Mouse (Mus musculus): ENCODE measurements around the gene St6galnac5.
A peak's percentile ranks its signal among the peaks of the same experiment; 100 is the strongest.

St6galnac5 gene

DNA sequence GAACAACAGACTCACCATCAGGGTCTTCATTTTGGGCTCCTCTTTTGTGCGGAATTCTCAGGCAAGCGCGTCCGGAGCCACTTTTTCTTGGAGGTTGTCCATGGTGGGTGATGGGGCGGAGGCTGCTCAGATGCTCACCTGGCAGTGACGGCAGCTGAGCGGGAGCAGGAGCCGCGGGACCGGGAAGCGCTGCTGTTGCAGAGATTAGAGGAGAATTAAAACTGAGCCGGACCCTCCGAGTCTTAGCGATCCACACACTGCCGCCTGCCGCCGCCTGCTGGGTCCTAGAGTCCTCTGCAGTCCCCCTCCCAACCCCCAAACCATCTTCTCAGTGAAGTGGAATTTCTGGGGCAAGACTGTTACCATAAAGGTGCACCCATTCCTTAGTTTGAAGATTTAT lies at the start of gene St6galnac5:
St6galnac5 (minus strand) TSS at position 259 of the 400 bp plus-strand sequence.
- DNase-seq (ENCODE audit: low spot score) = peak; percentile 25

- no peak for DNase-seq (ENCODE audit: low spot score)
These were observed 48.7 kb upstream of the St6galnac5 start for GRCm38 (mm10) chr3:153030756-153031155.

DNA sequence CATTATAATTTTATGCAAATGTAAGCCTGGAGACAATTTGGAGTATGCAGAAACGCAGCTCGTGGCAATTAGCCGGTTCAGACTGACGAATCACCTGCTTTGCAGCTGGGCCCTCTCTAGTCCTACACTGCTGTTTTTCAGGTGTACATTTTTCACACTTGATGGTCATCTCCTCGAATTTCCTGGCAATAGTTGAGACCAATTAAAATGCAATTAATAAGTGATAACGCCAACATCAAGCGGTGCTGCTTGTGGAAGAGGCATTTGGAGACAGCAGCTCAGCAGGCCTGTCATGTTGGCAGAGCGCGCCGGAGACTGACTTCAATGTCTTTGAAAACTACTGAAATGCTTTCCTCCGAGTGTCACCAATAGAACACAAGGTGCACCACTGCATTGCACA lies 42.0 kb upstream of the St6galnac5 start:
- no peak for DNase-seq (ENCODE audit: low spot score)

DNA sequence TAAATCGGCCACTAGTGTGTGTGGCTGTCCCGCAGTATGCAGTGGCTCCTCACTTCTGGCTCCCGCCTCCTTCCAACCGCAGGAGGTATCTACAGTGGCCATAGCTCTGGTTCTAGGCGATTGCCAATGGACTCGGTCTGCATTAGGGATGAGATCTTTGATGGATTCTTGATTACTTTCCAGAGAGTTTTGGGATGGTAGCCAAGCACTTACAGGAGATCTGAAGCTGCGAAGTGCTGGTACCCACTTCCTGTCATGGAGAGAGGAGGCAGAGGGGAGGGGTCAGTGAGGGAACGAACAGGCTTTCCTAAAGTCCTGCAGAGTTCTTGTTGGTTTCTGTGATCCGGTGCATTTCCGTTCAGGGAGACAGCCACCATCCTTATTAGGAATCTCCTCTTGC lies 36.0 kb upstream of the St6galnac5 start:
- DNase-seq (ENCODE audit: low spot score) = no peak

DNA sequence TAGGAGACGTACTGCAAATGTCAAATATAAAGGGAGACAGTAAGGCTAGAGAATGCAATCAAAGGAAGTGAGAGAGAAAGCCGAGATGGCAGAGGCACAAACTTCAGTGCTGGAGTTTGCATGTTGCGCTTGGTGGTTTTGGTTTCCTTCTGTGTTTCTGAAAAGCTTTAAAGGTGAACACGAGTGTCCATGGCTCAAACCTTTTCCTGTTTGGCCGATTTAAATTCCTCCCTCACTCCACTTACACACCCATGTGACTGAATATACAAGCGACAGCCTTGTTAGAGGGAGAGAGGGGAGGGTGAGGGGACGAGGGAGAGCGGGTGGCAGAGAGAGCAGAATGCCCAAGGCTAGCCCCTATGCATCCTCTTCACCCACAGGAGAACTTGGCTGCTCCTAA lies 34.3 kb upstream of the St6galnac5 start:
- no peak for DNase-seq (ENCODE audit: low spot score)

DNA sequence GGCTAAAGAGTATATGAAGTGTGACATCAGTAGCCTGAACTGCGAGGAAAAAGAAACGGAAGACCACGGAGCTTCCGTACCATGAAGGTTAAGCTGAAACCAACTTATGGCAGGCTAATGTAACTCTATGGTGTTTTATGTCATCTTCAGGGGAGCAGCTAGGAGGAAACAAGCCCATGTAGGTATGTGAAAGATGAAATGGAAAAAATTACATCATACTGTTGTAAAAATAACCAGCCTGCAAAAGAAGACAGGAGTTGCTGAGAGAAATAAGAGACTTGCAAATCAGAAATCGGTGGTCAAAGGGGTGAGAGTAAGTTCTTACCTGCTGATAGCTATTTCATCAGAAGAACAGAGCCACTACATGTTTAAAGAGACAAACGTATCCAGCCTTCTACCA lies 24.8 kb upstream of the St6galnac5 start:
- DNase-seq (ENCODE audit: low spot score) = no peak

GRCm38 (mm10) chr3:152998901-152999300 lies 16.9 kb upstream of the St6galnac5 start:
- no peak for DNase-seq (ENCODE audit: low spot score)

DNA sequence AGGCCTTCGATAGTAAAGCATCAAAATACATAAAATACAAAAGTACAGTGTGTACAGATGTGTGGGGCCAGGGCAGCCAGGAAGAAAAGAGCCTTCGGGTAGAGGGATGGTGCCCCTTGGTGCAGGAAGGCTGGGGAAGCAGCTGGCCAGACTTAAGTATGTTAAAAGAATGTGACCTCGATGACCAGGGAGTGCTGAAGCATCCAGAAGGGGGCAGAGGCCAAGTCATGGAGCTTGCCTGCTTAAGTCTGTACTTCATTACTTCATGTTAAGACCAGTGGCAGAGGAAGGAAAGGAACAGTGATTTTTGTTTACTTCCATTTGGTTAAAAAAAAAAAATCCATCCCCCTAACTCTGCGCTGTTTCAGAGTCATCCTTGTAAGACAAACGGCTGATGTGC lies 16.1 kb upstream of the St6galnac5 start:
- no peak for DNase-seq (ENCODE audit: low spot score)

DNA sequence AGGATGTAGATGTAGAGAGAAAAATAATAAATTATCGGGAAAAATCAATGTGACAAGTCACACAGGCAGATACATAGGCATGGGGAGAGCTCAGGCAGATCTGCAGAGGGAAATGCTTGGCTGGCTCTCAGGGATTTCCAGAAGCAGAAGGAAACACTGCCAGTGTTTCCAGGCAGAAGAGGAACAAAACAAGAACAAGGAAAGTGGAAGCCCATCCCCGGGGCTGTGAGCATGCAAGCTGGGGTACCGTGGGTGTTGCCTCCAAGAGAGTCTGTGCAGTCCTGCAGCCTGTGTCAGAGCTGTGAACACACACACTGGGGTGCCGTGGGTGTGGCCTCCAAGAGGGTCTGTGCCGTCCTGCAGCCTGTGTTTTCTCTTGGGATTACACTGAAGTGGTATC lies 11.6 kb upstream of the St6galnac5 start:
- DNase-seq (ENCODE audit: low spot score) = no peak

- no peak for DNase-seq (ENCODE audit: low spot score)
These were observed 8.7 kb upstream of the St6galnac5 start for GRCm38 (mm10) chr3:152990787-152991186.

DNA sequence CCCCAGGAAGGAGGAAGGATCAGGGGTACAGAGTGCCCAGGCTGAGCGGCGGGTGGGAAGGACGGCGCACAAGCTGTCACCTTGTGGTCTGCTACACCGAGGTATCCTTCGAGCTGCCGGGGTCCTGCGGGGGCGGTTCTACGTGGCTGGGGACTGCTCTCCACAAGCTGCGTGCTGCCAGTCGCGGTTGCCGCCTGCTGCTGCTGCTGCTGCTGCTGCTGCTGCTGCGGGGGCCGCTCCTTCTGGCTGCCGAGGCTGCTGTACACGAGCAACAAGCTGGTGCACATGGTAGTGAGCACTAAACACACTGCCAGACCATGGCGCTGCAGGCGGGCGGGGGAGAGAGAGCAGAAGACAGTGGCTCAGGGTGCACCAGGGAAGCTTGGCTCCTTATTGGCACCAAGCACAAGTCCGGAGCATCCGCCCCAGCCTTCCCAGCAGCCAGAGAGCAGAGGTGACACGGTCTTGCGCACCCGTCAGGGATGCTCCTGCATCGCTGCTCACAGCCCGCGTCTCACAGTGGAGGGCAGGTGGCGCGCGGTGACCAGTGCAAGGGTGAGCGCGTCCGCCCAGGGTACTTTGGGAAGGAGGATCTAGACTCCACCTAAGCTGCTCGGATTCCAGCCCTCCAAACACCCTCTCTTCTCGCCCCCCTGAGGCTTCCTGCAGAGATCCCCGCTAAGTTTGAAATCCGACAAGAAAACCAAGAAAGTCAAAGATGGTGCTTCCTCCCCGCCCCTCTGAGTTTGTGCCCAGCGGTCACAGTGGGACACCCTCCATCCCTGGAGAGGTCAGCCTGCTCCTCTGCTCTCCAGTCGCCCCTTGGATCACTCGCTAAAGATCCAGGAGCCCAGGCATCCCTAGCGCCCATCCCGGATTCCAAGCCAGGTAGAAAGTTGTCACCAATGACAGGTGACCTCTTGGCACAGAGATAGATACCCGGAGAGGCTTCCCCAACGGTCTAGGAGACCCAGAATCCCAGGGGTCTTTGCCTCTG lies 770 bp downstream of the St6galnac5 start:
- DNase-seq (ENCODE audit: low spot score) = peak; percentile 37

- DNase-seq (ENCODE audit: low spot score) = no peak
These were observed 1.6 kb downstream of the St6galnac5 start for GRCm38 (mm10) chr3:152980431-152980830.

DNA sequence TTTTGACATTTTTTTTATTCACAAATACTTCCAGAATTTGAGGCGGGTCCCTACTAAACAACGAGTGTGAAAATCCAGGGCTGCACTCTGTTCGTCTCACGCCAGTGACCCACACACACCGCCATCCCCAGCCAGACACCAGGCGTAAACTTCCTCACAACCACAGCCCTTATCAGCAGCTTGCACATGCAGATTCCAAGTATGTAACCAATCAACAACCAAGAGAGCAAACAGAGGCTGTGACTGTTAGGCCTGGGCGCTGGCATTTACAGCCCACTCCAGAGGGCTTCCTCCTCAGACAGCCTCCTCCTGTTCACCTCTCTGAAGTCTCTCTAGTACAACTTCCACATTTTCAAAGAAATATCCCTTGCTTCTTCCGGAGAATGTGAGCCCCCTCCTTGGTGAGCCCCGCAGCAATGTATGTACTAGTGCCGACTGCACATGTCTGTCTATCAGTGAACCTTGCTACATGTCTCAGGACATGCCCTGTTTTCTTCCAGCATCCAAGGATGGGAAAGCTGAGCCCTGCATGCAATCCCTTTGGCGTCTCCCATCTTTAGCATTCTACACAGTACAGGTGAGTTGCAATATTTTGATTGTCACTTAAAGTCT lies 2.5 kb downstream of the St6galnac5 start:
- no peak for DNase-seq (ENCODE audit: low spot score)

DNA sequence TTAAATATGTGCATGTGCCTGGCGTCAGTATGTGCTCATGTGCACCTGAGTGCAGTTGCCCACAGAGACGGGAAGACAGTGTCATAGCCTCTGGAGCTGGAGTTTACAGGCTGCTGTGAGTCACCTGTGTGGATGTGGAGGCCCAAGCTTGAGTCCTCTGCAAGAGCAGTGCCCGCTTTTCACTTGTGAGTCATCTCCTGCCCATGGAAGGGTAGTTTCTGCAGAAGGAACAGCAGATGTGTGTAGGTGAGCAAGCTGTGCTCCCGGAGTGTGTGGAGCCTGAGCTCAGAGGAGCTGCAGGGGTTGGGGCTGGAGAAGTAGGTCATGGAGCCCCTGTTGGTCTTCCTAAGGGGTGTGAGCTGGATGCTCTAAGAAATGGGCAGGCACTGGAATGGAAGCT lies 10.7 kb downstream of the St6galnac5 start:
- peak; percentile 71 for DNase-seq (ENCODE audit: low spot score)

- DNase-seq (ENCODE audit: low spot score) = no peak
These were observed 12.2 kb downstream of the St6galnac5 start for GRCm38 (mm10) chr3:152969774-152970347.

DNA sequence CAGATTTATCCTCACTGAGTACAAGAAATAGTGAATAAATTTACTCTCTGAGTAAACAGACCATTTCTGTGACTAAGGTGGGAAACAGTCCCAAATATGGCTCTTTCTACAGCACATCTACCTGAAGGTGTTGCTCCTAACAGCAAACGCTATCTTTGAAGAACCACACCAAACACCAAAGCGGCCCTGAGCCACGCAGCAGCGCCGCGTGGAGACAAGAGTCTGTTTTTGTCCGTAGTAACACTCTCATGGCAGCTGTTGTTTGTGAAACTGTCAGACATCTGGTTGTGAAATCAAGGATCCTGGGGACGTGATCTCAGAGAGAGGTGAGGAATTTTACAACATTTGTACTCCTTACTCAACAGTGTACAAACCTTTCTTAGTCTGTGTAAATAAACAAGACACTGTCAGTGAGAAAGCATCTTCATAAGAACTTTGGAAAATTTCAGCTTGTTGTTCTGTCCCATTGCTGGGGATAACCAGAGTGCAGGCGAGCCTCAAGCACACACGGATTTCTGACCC lies 20.1 kb downstream of the St6galnac5 start:
- no peak for DNase-seq (ENCODE audit: low spot score)

DNA sequence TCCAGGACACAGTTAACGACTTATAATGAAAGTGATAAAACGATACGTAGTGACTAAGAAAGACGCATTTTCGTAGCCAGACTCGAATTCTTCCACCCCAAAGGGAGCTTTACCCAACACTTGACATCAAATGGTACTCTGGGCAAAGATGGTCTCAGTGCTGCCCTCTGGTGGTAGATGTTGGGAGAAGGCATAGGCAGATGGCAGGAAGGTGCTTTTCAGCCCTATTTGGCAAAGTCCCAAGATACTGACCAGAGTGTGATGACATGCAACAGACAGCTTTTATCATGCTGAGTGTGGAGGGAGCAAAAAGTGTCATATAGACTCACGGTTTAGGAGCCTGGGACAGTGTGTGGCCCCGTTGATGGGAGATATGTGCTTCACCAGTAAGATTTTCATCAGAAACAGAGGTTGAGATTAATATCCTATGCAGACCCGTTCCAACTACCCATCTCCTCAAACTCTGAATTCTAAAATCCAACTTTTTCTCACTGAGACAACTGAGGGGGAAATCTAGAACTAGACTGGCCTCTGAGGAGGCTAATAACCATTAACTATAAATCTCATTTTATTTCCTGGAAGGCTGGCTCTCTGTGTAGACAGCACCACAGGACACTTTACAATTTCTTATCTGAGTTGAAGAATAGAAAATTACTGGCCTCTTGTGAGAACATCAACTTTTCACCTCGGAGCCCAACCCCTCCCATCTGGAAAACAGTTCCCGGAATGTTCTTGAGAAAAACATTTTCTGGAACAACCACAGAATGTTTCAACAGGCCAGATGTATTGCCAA lies 23.5 kb downstream of the St6galnac5 start:
- no peak for DNase-seq (ENCODE audit: low spot score)

DNA sequence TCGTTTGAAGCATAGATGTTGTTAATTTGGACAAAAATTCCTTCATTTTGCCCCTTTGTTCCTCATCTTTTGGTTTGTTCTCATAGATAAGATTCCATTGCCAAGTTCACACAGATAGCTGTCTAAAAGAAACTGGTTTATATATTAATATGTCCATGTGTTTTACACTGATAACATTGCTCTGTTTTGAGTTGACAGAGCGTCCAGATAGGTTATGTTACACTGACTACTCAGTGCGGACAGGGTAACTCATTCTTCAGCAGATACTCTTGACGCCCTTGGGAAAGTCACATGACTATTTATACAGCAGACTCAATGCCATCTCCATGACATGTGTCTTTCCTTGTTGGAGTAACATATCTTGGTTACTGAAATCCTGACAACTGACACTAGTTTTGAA lies 25.3 kb downstream of the St6galnac5 start:
- DNase-seq (ENCODE audit: low spot score) = no peak

DNA sequence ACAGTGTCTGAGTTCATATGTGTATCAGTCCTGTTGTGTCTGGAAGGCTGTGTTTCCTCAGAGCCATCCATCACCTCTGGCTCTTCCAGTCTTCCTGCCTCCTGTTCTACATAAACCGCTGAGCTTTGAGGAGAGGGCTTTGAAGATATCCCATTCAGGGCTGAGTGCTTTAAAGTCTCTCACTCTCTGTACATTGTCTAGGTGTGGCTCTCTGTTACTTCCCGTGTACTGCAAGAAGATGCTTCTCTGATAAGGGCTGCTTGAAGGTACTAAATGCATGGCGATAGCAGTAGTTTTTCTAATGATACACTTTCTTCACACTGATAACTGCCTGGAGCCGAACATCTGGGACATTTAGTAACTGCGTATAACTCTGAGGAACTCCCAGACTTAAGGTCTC lies 26.0 kb downstream of the St6galnac5 start:
- DNase-seq (ENCODE audit: low spot score) = no peak

DNA sequence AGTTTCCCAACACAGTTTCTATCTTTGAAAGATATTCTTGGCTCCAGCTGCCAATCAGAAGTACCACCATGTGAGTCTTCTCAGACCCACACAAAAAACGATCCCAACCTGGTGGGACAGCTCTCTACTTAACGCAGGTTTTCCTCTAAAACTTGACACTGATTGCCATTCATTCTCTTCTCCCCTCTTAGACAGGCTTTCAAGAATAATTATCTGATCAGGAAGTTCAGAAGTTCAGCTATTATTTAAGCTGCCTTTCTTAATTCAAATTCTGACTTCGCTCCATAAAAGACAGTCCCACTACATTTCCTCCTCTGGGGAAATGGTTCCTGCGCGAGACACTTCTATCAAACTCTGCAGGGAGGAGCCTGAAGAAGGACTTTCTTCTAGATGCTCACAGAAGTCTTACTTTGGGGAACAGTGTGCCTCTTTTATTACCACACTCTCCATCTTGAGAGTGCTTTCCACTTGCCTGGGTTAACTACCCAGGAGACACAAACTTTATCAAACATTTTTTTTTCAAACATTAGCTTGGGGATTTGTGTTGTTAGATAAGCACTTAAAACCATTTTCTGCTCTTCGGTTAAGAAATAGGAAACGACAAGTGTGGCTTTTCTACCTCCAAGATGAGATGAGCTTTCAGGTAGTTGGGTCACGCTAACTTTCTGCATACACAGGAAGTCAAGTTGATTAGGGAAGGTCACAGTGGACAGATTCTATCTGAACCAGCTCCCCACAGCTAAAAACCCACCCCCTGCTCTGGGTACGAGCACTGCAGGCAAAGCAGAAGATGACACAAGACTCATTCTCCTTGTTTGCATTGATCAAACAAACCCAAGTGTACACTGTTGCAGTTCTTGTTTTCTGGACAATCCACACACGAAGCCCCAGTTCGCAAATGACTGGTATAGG lies 30.2 kb downstream of the St6galnac5 start:
- DNase-seq (ENCODE audit: low spot score) = no peak

GRCm38 (mm10) chr3:152950914-152951313 lies 31.1 kb downstream of the St6galnac5 start:
- DNase-seq (ENCODE audit: low spot score) = no peak
